Mouse (Mus musculus) right cerebral cortex, postnatal 4 days (tissue): Measurements from ENCODE around the gene Izumo3.
"Not testable (repeated sequence)": the region's sequence is repeated elsewhere in the genome, so short reads cannot be mapped to it uniquely, and the experiment has no call there.

Source experiments
- DNase-seq: peaks from one replicate; pipeline ENCODE4 v3.0.0-alpha.2; 2022

Izumo3 gene

DNA sequence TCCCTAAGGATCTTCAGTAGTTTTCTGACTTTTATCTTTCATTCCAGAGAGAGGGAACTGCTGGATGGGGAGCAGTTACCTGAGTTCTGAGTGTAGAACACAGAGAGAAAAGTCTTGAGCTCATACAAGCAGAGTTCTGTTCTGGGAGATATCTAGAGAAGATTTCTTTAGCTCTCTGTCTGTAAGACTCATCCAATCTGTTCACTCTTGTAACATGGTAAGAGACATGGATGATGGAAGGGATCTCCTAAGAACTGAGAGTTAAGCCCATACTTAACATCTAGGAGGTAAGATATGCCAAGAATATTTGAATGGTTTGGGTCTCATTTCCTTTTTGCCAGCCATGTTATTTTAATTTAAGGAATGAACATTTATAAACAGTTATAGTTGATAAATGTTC is at the start of gene Izumo3:
Izumo3 (minus strand) TSS at position 101 of the 400 bp plus-strand sequence.
- DNase-seq, result no peak

DNA sequence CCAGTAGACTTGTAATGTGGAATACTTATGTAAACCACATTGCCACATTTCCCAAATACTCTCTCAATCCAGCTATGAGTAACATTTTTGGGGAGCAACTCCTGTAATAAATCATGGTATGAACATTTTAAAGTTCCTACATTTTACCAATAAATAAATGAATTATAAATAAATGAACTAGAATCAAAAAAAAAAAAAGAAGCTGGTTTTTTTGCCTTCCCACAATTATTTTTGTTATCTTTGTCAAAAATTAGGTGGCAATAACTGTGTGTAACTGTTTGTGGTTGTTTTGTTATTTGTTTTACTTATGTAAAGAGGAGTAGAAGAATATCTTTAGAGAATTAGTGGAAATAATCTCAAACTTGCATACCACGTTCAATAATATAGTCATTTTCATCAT is 44.6 kb upstream of the Izumo3 start, which contains the start of gene Gm12666:
Gm12666 (minus strand) TSS at position 101 of the 400 bp plus-strand sequence.
- not testable (repeated sequence) for DNase-seq

DNA sequence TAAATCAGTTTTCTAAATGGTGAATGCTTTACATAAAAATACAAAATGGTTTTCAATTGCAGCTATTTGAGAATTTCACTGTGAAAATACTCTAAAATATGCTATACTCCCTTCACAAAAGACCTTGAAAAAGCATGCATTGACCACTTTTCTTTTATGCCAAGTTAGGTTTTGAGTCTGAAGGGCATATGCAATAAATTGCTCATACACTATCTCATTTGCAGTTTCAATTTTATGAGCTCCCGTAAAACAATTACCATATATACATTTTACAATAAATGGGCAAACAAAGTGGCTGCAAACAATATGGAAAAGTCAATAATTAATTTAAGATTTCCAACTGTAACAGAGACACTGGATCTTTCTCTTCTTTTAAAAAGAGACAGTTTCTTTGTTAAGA is 5.6 kb upstream of the Izumo3 start:
- no peak for DNase-seq

DNA sequence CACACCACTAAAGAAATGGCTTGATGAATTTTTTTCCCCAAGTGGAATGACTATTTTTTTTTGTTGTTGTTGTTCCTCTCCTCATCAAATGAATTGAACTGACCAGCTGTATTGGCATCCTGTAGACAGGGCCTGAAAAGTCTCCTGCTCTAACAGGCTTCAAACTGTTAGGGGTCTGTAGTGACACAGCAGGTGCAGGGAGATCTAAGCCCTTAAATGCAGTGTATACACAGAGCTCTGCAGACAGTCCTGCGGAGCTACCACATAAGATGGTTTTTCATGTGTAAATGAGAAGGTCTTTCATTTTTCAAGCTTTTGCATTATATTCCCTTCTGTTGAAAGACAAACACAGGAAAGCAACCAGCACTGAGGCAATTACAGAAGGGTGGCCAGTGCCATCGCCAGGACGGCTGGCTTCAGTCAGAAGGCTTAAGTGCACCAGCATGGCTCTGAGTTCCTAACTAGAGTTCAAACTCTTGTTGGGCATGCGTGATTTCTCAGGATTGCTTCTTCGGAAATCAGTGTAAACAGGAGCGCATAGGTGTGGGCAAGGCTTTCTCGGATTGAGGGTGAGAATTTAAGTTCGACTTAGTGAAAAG is 35.5 kb downstream of the Izumo3 start:
- no peak for DNase-seq

DNA sequence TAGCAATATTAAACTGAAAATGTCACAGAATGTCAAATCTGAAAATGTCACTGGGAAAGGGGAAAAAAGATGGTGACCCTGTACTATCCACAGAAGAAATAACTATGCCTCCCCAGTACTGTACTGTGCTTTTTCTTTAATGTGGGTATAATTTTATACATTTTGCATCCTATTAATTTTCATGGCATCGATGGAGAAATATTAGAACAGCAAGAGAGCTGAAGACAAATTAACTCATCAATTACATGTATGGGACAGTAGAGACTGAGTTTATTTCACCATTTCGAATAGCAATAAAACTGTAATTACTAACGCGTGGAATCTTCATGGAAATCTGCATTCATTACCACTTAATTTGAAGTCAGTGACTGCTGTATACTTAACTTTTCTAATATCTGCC is 49.6 kb downstream of the Izumo3 start:
- no peak for DNase-seq

DNA sequence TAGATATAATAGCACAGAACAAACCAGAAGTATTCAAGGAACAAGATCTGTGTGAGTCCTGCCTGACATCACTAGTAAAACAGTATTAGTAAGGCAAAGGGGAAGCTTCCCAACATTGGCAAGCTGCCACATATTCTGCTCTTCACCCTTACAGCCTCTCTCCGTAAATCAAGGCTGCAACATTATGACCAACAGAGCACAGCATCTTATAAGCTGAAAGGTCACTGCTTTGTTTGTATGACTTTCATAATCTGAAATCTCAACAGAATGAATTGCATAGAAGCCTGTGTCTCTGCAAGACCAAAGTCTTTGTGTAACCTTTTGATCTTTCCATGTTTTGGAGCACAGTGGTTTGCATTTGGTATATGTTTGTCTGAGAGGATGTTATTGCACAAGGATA is 51.1 kb downstream of the Izumo3 start:
- DNase-seq, result no peak
